Mouse (Mus musculus): ENCODE results near the gene Olfr453. TPM values are rescaled to one million over a fixed set of nuclear protein-coding genes. Genes with fewer than 3 reads are reported as not detected.

Olfr453 gene
- total RNA-seq (2014; rRNA removed) (not detected in 2 replicates), polyA plus RNA-seq (2015; fragmentation: Nextera tagmentation; extraction: Ambion mirVana) (not detected in 2 replicates)

GRCm38 (mm10) chr6:42739071-42739470, at the start of gene Olfr453:
Gene Olfr453 (plus strand): TSS chr6:42739371.
- ATAC-seq, result no peak
- no peak within 1 kb of the TSS for H3K27ac ChIP-seq (ENCODE audit: low read depth, low read length)
- 95% methylated on average over 1 of the region's 1 CpGs for WGBS
- TF ChIP-seq CTCF (IDR thresholded peaks at IDR 0.05; ENCODE audit: low read depth), result no peak
- H3K4me1 ChIP-seq (ENCODE audit: insufficient read depth), result no peaks in the 10 kb centered on the region
- H3K9me3 ChIP-seq (ENCODE audit: low read length), result no peaks in the 10 kb centered on the region
- no peaks in the 10 kb centered on the region for H3K36me3 ChIP-seq (ENCODE audit: insufficient read depth)
- H3K4me3 ChIP-seq (ENCODE audit: low read depth, low read length), result no peak within 1 kb of the TSS
- DNase-seq, result no peak
- H3K4me2 ChIP-seq (ENCODE audit: low read depth), result no peak within 1 kb of the TSS
- no peak within 1 kb of the TSS for H3K9ac ChIP-seq
- H3K27me3 ChIP-seq (ENCODE audit: insufficient read depth, low read length), result no peaks in the 10 kb centered on the region

DNA sequence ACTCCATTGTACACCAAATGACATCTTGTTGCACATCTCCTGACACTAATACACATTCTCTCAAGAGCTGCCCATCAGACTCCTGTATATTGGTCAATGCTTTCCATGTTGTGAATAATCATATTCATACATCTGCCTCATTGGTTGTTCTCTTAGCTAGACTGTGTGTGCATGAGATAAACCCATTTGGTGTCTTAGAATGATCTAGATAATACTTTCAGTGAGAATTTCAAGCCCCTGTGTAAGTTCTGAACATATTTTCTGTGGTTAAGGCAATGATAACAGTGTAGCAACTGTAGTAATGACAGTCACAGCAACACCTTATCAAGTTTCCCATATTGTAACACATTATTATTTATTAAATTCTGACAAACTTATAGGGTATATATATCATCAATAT, 49.4 kb upstream of the Olfr453 start:
- H3K4me3 ChIP-seq (ENCODE audit: low read depth, low read length), result no peak overlapping the region

GRCm38 (mm10) chr6:42692154-42692516, 47.0 kb upstream of the Olfr453 start:
- ATAC-seq, result peak; percentile 83
- 4% methylated on average over 9 of the region's 10 CpGs for WGBS

More for the DNA sequence above, 49.4 kb upstream of the Olfr453 start:
- Histone ChIP-seq H3K36me3 (ENCODE audit: insufficient read depth) (peaks cover 17% of the 10 kb centered on the region), H3K9ac (no peak overlapping the region), H3K27ac (ENCODE audit: low read depth, low read length) (no peak overlapping the region), H3K4me2 (ENCODE audit: low read depth) (no peak overlapping the region), H3K27me3 (ENCODE audit: insufficient read depth, low read length) (no peaks in the 10 kb centered on the region), H3K4me1 (ENCODE audit: insufficient read depth) (0 out of 2 replicates have a peak, but pooled peaks cover 7% of the 10 kb centered on the region), H3K9me3 (ENCODE audit: low read length) (no peaks in the 10 kb centered on the region)
- ATAC-seq, result no peak
- no peak for DNase-seq
- no peak for TF ChIP-seq CTCF (IDR thresholded peaks at IDR 0.05; ENCODE audit: low read depth)

DNA sequence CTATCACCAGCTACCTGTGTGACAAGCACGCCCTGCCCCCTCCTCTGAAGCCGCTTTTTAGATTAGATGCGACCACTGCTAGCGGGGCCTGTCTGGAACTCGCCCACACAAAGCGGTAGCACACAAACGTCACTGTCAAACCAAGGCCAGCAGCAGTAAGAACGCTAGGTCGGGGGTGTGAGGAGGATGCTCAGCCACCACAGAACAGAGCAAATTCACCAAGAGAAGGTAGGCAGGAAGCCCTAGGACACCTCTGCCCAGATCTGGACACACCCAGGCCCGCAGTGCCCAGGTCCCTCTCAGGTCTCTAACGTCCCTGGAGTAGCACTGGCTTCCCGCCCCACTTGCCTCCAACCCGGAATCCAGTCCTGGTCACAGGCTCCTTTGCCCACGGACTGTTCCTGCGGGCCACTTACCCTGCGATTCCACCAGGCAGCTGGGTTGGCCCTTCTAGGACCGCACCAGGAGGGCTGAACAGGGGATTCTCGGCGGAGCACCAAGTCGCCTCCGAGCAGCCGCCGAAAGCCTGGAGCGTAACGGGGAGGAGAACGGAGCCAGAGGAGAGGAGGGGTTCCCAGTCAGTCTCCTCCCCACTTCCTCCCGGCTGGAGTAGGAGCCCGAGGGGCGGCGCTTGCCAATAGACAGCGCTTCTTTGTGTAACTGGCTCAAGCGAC, 46.5 kb upstream of the Olfr453 start:
- Histone ChIP-seq H3K27me3 (ENCODE audit: insufficient read depth, low read length) (no peaks in the 10 kb centered on the region), H3K9me3 (ENCODE audit: low read length) (no peaks in the 10 kb centered on the region), H3K4me1 (ENCODE audit: insufficient read depth) (0 out of 2 replicates have a peak, but pooled peaks cover 7% of the 10 kb centered on the region), H3K4me3 (ENCODE audit: low read depth, low read length) (peak overlapping the region; percentile 71), H3K4me2 (ENCODE audit: low read depth) (peak overlapping the region; percentile 58), H3K27ac (ENCODE audit: low read depth, low read length) (peak overlapping the region; percentile 92), H3K9ac (peak overlapping the region; percentile 87), H3K36me3 (ENCODE audit: insufficient read depth) (0 out of 2 replicates have a peak, but pooled peaks cover 4% of the 10 kb centered on the region)
- TF ChIP-seq CTCF (IDR thresholded peaks at IDR 0.05; ENCODE audit: low read depth), result peak; percentile 28; the same call in 1 of the 2 replicates
- 2% methylated on average over 32 of the region's 32 CpGs for WGBS
- ATAC-seq (peak; percentile 94), DNase-seq (peak; percentile 91)

More at GRCm38 (mm10) chr6:42692154-42692516, 47.0 kb upstream of the Olfr453 start:
- peak; percentile 83 for DNase-seq
- peak overlapping the region; percentile 92 for H3K27ac ChIP-seq (ENCODE audit: low read depth, low read length)
- no peak for TF ChIP-seq CTCF (IDR thresholded peaks at IDR 0.05; ENCODE audit: low read depth)
- H3K36me3 ChIP-seq (ENCODE audit: insufficient read depth), result 0 out of 2 replicates have a peak, but pooled peaks cover 4% of the 10 kb centered on the region
- H3K9ac ChIP-seq, result peak overlapping the region; percentile 87
- 0 out of 2 replicates have a peak, but pooled peaks cover 7% of the 10 kb centered on the region for H3K4me1 ChIP-seq (ENCODE audit: insufficient read depth)
- peak overlapping the region; percentile 58 for H3K4me2 ChIP-seq (ENCODE audit: low read depth)
- no peaks in the 10 kb centered on the region for H3K9me3 ChIP-seq (ENCODE audit: low read length)
- H3K27me3 ChIP-seq (ENCODE audit: insufficient read depth, low read length), result no peaks in the 10 kb centered on the region
- H3K4me3 ChIP-seq (ENCODE audit: low read depth, low read length), result peak overlapping the region; percentile 71

GRCm38 (mm10) chr6:42709291-42710211, 29.6 kb upstream of the Olfr453 start, which contains the start of gene Tcaf1:
Gene Tcaf1 (minus strand): TSS chr6:42710088.
- no peaks in the 10 kb centered on the region for H3K27me3 ChIP-seq (ENCODE audit: insufficient read depth, low read length)
- ATAC-seq (peak; percentile 100), DNase-seq (peak; percentile 92)
- no peak for TF ChIP-seq CTCF (IDR thresholded peaks at IDR 0.05; ENCODE audit: low read depth)
- 1% methylated on average over 28 of the region's 28 CpGs for WGBS
- H3K4me3 ChIP-seq (ENCODE audit: low read depth, low read length), result peak within 1 kb of the TSS; percentile 84
- peaks cover 16% of the 10 kb centered on the region for H3K4me1 ChIP-seq (ENCODE audit: insufficient read depth)
- H3K9ac ChIP-seq, result peak within 1 kb of the TSS; percentile 100
- no peaks in the 10 kb centered on the region for H3K36me3 ChIP-seq (ENCODE audit: insufficient read depth)
- peak within 1 kb of the TSS; percentile 99 for H3K27ac ChIP-seq (ENCODE audit: low read depth, low read length)
- no peaks in the 10 kb centered on the region for H3K9me3 ChIP-seq (ENCODE audit: low read length)
- peak within 1 kb of the TSS; percentile 68 for H3K4me2 ChIP-seq (ENCODE audit: low read depth)

DNA sequence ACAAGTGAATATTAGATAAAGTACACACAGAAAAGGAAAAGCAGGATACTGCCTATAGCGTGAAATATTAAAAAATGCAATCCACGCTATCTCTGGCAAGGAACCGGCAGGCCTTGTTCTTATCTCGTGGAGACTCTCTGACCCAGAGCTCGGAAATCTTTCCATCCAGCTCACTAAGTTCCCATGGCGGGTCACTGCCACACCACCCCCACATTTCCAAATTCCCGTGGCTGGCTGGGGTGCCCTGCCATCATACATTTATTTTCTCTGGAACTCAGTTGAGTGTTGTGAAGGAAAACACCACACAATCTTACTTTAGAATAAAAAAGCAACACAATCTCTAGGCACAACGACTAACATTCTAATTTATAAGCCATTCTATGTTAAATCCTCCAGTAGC, 24.5 kb upstream of the Olfr453 start:
- Histone ChIP-seq H3K27me3 (ENCODE audit: insufficient read depth, low read length) (no peaks in the 10 kb centered on the region), H3K27ac (ENCODE audit: low read depth, low read length) (no peak overlapping the region), H3K36me3 (ENCODE audit: insufficient read depth) (no peaks in the 10 kb centered on the region), H3K4me1 (ENCODE audit: insufficient read depth) (no peaks in the 10 kb centered on the region), H3K4me2 (ENCODE audit: low read depth) (no peak overlapping the region), H3K9me3 (ENCODE audit: low read length) (no peaks in the 10 kb centered on the region), H3K9ac (no peak overlapping the region), H3K4me3 (ENCODE audit: low read depth, low read length) (no peak overlapping the region)
- no peak for TF ChIP-seq CTCF (IDR thresholded peaks at IDR 0.05; ENCODE audit: low read depth)
- 78% methylated on average over 8 of the region's 8 CpGs for WGBS
- no peak for ATAC-seq
- DNase-seq, result no peak

Data from forebrain, postnatal 0 days (tissue).